Mouse (Mus musculus) midbrain, embryonic 12.5 days (tissue): Measurements from ENCODE around the gene Gdpd5. TPM values are rescaled to one million over a fixed set of nuclear protein-coding genes. Genes with fewer than 3 reads are reported as not detected.

Experiments used
- ATAC-seq: fragments of 200-750 bp; cut with Nextera tagmentation; 2 replicates; pipeline ENCODE4 v1.8.0; 2017; ENCODE audit warnings: low read depth, moderate TSS enrichment, moderate library complexity; ENCODE audit not compliant: low FRiP score
- H3K27ac ChIP-seq: fragments of 300-500 bp; sonication (generic); replicated peaks from 2 replicates; pipeline ENCODE4 v1.5.1; 2016; ENCODE audit warnings: mild to moderate bottlenecking
- H3K27me3 ChIP-seq: fragments of 300-500 bp; sonication (generic); 2 replicates; pipeline ENCODE4 v1.6.1; 2016; ENCODE audit warnings: mild to moderate bottlenecking
- H3K36me3 ChIP-seq: fragments of 300-500 bp; sonication (generic); 2 replicates; pipeline ENCODE4 v1.6.1; 2016
- H3K4me1 ChIP-seq: fragments of 300-500 bp; sonication (generic); 2 replicates; pipeline ENCODE4 v1.6.1; 2016
- H3K4me2 ChIP-seq: fragments of 300-500 bp; sonication (generic); replicated peaks from 2 replicates; pipeline ENCODE4 v1.6.1; 2016; ENCODE audit warnings: mild to moderate bottlenecking, moderate library complexity
- H3K4me3 ChIP-seq: fragments of 300-500 bp; sonication (generic); 2 replicates; pipeline ENCODE4 v1.5.1; 2016; ENCODE audit warnings: mild to moderate bottlenecking
- H3K9ac ChIP-seq: fragments of 300-500 bp; sonication (generic); replicated peaks from 2 replicates; pipeline ENCODE4 v1.6.1; 2016; ENCODE audit warnings: mild to moderate bottlenecking, moderate library complexity
- H3K9me3 ChIP-seq: fragments of 300-500 bp; sonication (generic); 2 replicates; pipeline ENCODE4 v1.6.1; 2016; ENCODE audit warnings: mild to moderate bottlenecking
- WGBS: fragments of 180-500 bp; shearing (Covaris S2); methylation state at CpG from one replicate; pipeline ENCODE4 v1.1.7; 2016; 5-methylcytosine and 5-hydroxymethylcytosine counted together
- polyA plus RNA-seq: library from polyadenylated mRNA; unstranded; fragments of >200 nt; fragmentation: Nextera tagmentation; extraction: Ambion mirVana; gene quantifications from 2 replicates; pipeline ENCODE4 v1.2.1, GENCODE M21; 2016

Gene Gdpd5
- polyA plus RNA-seq, 1 experiment from 2014 or later = 32.7 TPM

GRCm38 (mm10) chr7:99393711-99394325, 12.6 kb downstream of the Gdpd5 start:
- H3K4me2 ChIP-seq = no peak overlapping the region
- no peaks in the 10 kb centered on the region for H3K9me3 ChIP-seq
- H3K4me1 ChIP-seq = peaks cover 41% of the 10 kb centered on the region
- H3K27me3 ChIP-seq = no peaks in the 10 kb centered on the region
- peaks cover 37% of the 10 kb centered on the region for H3K36me3 ChIP-seq
- no peak for ATAC-seq
- H3K9ac ChIP-seq = no peak overlapping the region
- H3K4me3 ChIP-seq = no peak overlapping the region
- no peak overlapping the region for H3K27ac ChIP-seq
- 88% methylated on average over 13 of the region's 13 CpGs for WGBS

- no peak overlapping the region for H3K27ac ChIP-seq
- no peak for ATAC-seq
- no peak overlapping the region for H3K9ac ChIP-seq
- WGBS = 80% methylated on average over 4 of the region's 4 CpGs
- H3K9me3 ChIP-seq = no peaks in the 10 kb centered on the region
- H3K27me3 ChIP-seq = no peaks in the 10 kb centered on the region
- H3K4me3 ChIP-seq = no peak overlapping the region
- H3K4me2 ChIP-seq = no peak overlapping the region
- peaks cover 29% of the 10 kb centered on the region for H3K4me1 ChIP-seq
- peaks cover 35% of the 10 kb centered on the region for H3K36me3 ChIP-seq
Measured at GRCm38 (mm10) chr7:99395385-99395784, 14.2 kb downstream of the Gdpd5 start.

- ATAC-seq = no peak
- peaks cover 35% of the 10 kb centered on the region for H3K36me3 ChIP-seq
Measured at GRCm38 (mm10) chr7:99395908-99396616, 14.8 kb downstream of the Gdpd5 start.

GRCm38 (mm10) chr7:99396994-99397659, 15.9 kb downstream of the Gdpd5 start:
- Histone ChIP-seq H3K27me3 (no peaks in the 10 kb centered on the region), H3K9ac (no peak overlapping the region), H3K4me2 (no peak overlapping the region), H3K9me3 (no peaks in the 10 kb centered on the region), H3K4me1 (peaks cover 24% of the 10 kb centered on the region), H3K27ac (no peak overlapping the region), H3K36me3 (peaks cover 27% of the 10 kb centered on the region), H3K4me3 (no peak overlapping the region)
- no peak for ATAC-seq
- 79% methylated on average over 11 of the region's 11 CpGs for WGBS

More at GRCm38 (mm10) chr7:99395908-99396616, 14.8 kb downstream of the Gdpd5 start:
- no peaks in the 10 kb centered on the region for H3K27me3 ChIP-seq
- no peak overlapping the region for H3K4me2 ChIP-seq
- H3K9ac ChIP-seq = no peak overlapping the region
- H3K9me3 ChIP-seq = no peaks in the 10 kb centered on the region
- no peak overlapping the region for H3K27ac ChIP-seq
- WGBS = 79% methylated on average over 11 of the region's 11 CpGs
- peaks cover 24% of the 10 kb centered on the region for H3K4me1 ChIP-seq
- H3K4me3 ChIP-seq = no peak overlapping the region

- Histone ChIP-seq H3K4me3 (no peak overlapping the region), H3K4me2 (no peak overlapping the region), H3K36me3 (peaks cover 7% of the 10 kb centered on the region; the same call in 1 of the 2 replicates), H3K27me3 (no peaks in the 10 kb centered on the region), H3K27ac (0 out of 2 replicates have a peak overlapping the region, but pooled peaks have one; percentile 1), H3K4me1 (peaks cover 19% of the 10 kb centered on the region), H3K9ac (no peak overlapping the region), H3K9me3 (no peaks in the 10 kb centered on the region)
- 71% methylated on average over 8 of the region's 8 CpGs for WGBS
- no peak for ATAC-seq
Measured at GRCm38 (mm10) chr7:99401373-99401772, 20.2 kb downstream of the Gdpd5 start.

- 76% methylated on average over 6 of the region's 6 CpGs for WGBS
- ATAC-seq = no peak
- H3K27me3 ChIP-seq = no peaks in the 10 kb centered on the region
- H3K27ac ChIP-seq = no peak overlapping the region
- H3K4me1 ChIP-seq = peaks cover 10% of the 10 kb centered on the region
- no peak overlapping the region for H3K4me3 ChIP-seq
- no peak overlapping the region for H3K4me2 ChIP-seq
- no peaks in the 10 kb centered on the region for H3K9me3 ChIP-seq
- H3K9ac ChIP-seq = no peak overlapping the region
- peaks cover 11% of the 10 kb centered on the region; the same call in 1 of the 2 replicates for H3K36me3 ChIP-seq
Measured at GRCm38 (mm10) chr7:99402477-99402876, 21.3 kb downstream of the Gdpd5 start.

GRCm38 (mm10) chr7:99403254-99403653, 22.0 kb downstream of the Gdpd5 start:
- Histone ChIP-seq H3K27me3 (no peaks in the 10 kb centered on the region), H3K4me3 (no peak overlapping the region), H3K27ac (no peak overlapping the region), H3K9ac (no peak overlapping the region), H3K9me3 (no peaks in the 10 kb centered on the region), H3K36me3 (peaks cover 11% of the 10 kb centered on the region; the same call in 1 of the 2 replicates), H3K4me1 (peaks cover 8% of the 10 kb centered on the region; the same call in 1 of the 2 replicates), H3K4me2 (no peak overlapping the region)
- no peak for ATAC-seq
- WGBS = 85% methylated on average over 7 of the region's 7 CpGs

- Histone ChIP-seq H3K4me3 (no peak overlapping the region), H3K9me3 (no peaks in the 10 kb centered on the region), H3K27me3 (no peaks in the 10 kb centered on the region), H3K4me1 (peaks cover 8% of the 10 kb centered on the region; the same call in 1 of the 2 replicates), H3K27ac (no peak overlapping the region), H3K36me3 (peaks cover 8% of the 10 kb centered on the region; the same call in 1 of the 2 replicates), H3K9ac (no peak overlapping the region), H3K4me2 (no peak overlapping the region)
- 79% methylated on average over 12 of the region's 12 CpGs for WGBS
- no peak for ATAC-seq
Measured at GRCm38 (mm10) chr7:99404031-99404735, 23.0 kb downstream of the Gdpd5 start.

GRCm38 (mm10) chr7:99405386-99406155, 24.4 kb downstream of the Gdpd5 start:
- H3K4me3 ChIP-seq = no peak overlapping the region
- no peak for ATAC-seq
- H3K4me1 ChIP-seq = peaks cover 18% of the 10 kb centered on the region; the same call in 1 of the 2 replicates
- 0 out of 2 replicates have a peak, but pooled peaks cover 4% of the 10 kb centered on the region for H3K36me3 ChIP-seq
- WGBS = 14% methylated on average over 8 of the region's 8 CpGs
- H3K27me3 ChIP-seq = no peaks in the 10 kb centered on the region
- no peak overlapping the region for H3K4me2 ChIP-seq
- H3K9me3 ChIP-seq = no peaks in the 10 kb centered on the region
- H3K27ac ChIP-seq = no peak overlapping the region
- no peak overlapping the region for H3K9ac ChIP-seq

GRCm38 (mm10) chr7:99407598-99407997, 26.4 kb downstream of the Gdpd5 start:
- Histone ChIP-seq H3K4me3 (no peak overlapping the region), H3K27ac (no peak overlapping the region), H3K9ac (no peak overlapping the region), H3K4me2 (no peak overlapping the region), H3K4me1 (peaks cover 23% of the 10 kb centered on the region), H3K27me3 (no peaks in the 10 kb centered on the region), H3K9me3 (no peaks in the 10 kb centered on the region), H3K36me3 (peaks cover 11% of the 10 kb centered on the region; the same call in 1 of the 2 replicates)
- 90% methylated on average over 2 of the region's 2 CpGs for WGBS
- ATAC-seq = no peak
